11 mouse cellular contexts compared by ENCODE assay signal in genomic region chr3:85378703-85379395, GRCm38 (mm10).
DNase-seq lines count a peak whose midpoint lies in the region; ATAC-seq and TF ChIP-seq lines count a peak whose summit lies in the region.
"Had no signal": no experiment of that assay in that cellular context is flagged by ENCODE, and none has a peak within 500 bp of the region (broad histone marks: within the 10 kb centered on the region; RNA-seq: fewer than 3 reads in every experiment).

No protein-coding gene starts in this region.

- no peak for TF ChIP-seq POLR2A in cerebellum, adult 2 months (IDR thresholded peaks at IDR 0.05; ENCODE audit: borderline replicate concordance, insufficient read depth, low read length)

- H3K4me2 ChIP-seq in hindbrain, postnatal 0 days (ENCODE audit: low read depth, low read length), result no peak overlapping the region
- H3K4me2 ChIP-seq in hindbrain, embryonic 16.5 days (ENCODE audit: low read length), result no peak overlapping the region
- H3K4me2 ChIP-seq: liver, embryonic 13.5 days; neural tube, embryonic 12.5 days had no signal

- ATAC-seq in hindbrain, postnatal 0 days, result peak; percentile 38; the same call in 1 of the 2 replicates
- ATAC-seq in hindbrain, embryonic 16.5 days, result no peak

- peaks cover 3% of the 10 kb centered on the region; the same call in 1 of the 2 replicates for H3K9me3 ChIP-seq in hindbrain, postnatal 0 days (ENCODE audit: low read length)
- H3K9me3 ChIP-seq in hindbrain, embryonic 16.5 days (ENCODE audit: control insufficient read depth, low read length), result no peaks in the 10 kb centered on the region
- peaks cover 4% of the 10 kb centered on the region; the same call in 1 of the 2 replicates for H3K9me3 ChIP-seq in hindbrain, embryonic 10.5 days
- H3K9me3 ChIP-seq: liver, embryonic 13.5 days; neural tube, embryonic 12.5 days had no signal

- DNase-seq in hindbrain, postnatal 0 days (ENCODE audit: low spot score), result peak; percentile 27
- peak; percentile 42 for DNase-seq in cerebellum, adult 11 months
- DNase-seq in cerebellum, adult 2 months, result peak; percentile 52 to 57
- peak; percentile 51 to 70 for DNase-seq in frontal cortex, postnatal 36 days (ENCODE audit: low spot score in 2 of 2)
- no peak for DNase-seq in layer of hippocampus, adult 18-20 months (ENCODE audit: low spot score in 2 of 2)
- no peak for DNase-seq in hindbrain, embryonic 10.5 days (ENCODE audit: low spot score)
- DNase-seq: liver, embryonic 13.5 days; thymus, adult 2 months had no signal

- 50% methylated on average over 16 of the region's 16 CpGs for WGBS in hindbrain, postnatal 0 days
- 58% methylated on average over 16 of the region's 16 CpGs for WGBS in hindbrain, embryonic 16.5 days
- WGBS in cerebellum, adult 2 months, result 9% methylated on average over 16 of the region's 16 CpGs
- WGBS in hindbrain, embryonic 10.5 days, result 68% methylated on average over 16 of the region's 16 CpGs

- no peaks in the 10 kb centered on the region for H3K36me3 ChIP-seq in hindbrain, postnatal 0 days (ENCODE audit: insufficient read depth, low read length)
- H3K36me3 ChIP-seq in hindbrain, embryonic 16.5 days (ENCODE audit: control insufficient read depth, insufficient read depth, low read length), result no peaks in the 10 kb centered on the region
- no peaks in the 10 kb centered on the region for H3K36me3 ChIP-seq in hindbrain, embryonic 10.5 days
- H3K36me3 ChIP-seq: liver, embryonic 13.5 days; neural tube, embryonic 12.5 days had no signal

- TF ChIP-seq CTCF in hindbrain, postnatal 0 days (IDR thresholded peaks at IDR 0.05; ENCODE audit: low read depth), result no peak
- no peak for TF ChIP-seq CTCF in cerebellum, adult 2 months (IDR thresholded peaks at IDR 0.05; ENCODE audit: borderline replicate concordance, insufficient read depth, low read depth, low read length)

- peaks cover 8% of the 10 kb centered on the region; the same call in 1 of the 2 replicates for H3K4me1 ChIP-seq in hindbrain, postnatal 0 days (ENCODE audit: insufficient read depth, low read length)
- no peaks in the 10 kb centered on the region; the same call in 1 of the 2 replicates for H3K4me1 ChIP-seq in hindbrain, embryonic 16.5 days (ENCODE audit: control insufficient read depth, insufficient read depth, low read depth, low read length)
- H3K4me1 ChIP-seq in cerebellum, adult 2 months (ENCODE audit: control insufficient read depth, insufficient read depth, low read length), result peaks cover 22% of the 10 kb centered on the region
- peaks cover 6% of the 10 kb centered on the region for H3K4me1 ChIP-seq in hindbrain, embryonic 10.5 days (replicated peaks)
- H3K4me1 ChIP-seq: liver, embryonic 13.5 days; neural tube, embryonic 12.5 days had no signal

- H3K27ac ChIP-seq in hindbrain, postnatal 0 days, result peak overlapping the region; percentile 26; the same call in 1 of the 2 replicates
- H3K27ac ChIP-seq in hindbrain, embryonic 16.5 days (ENCODE audit: low read depth, low read length), result no peak overlapping the region
- H3K27ac ChIP-seq in cerebellum, adult 2 months (ENCODE audit: insufficient read depth, low read length), result peak overlapping the region; percentile 39
- no peak overlapping the region for H3K27ac ChIP-seq in hindbrain, embryonic 10.5 days
- H3K27ac ChIP-seq: liver, embryonic 13.5 days; macrophage; neural tube, embryonic 12.5 days had no signal

- no peaks in the 10 kb centered on the region for H3K27me3 ChIP-seq in hindbrain, postnatal 0 days (ENCODE audit: insufficient read depth, low read length)
- H3K27me3 ChIP-seq in hindbrain, embryonic 16.5 days (replicated peaks; ENCODE audit: control insufficient read depth, insufficient read depth, low read length), result no peaks in the 10 kb centered on the region
- no peaks in the 10 kb centered on the region for H3K27me3 ChIP-seq in cerebellum, adult 2 months (ENCODE audit: control insufficient read depth, insufficient read depth, low read length)
- H3K27me3 ChIP-seq in hindbrain, embryonic 10.5 days (ENCODE audit: insufficient read depth, poor library complexity, severe bottlenecking), result no peaks in the 10 kb centered on the region
- H3K27me3 ChIP-seq: liver, embryonic 13.5 days; neural tube, embryonic 12.5 days had no signal

- H3K4me3 ChIP-seq in hindbrain, postnatal 0 days (ENCODE audit: low read length), result no peak overlapping the region
- H3K4me3 ChIP-seq in hindbrain, embryonic 16.5 days (ENCODE audit: low read length), result no peak overlapping the region
- H3K4me3 ChIP-seq in cerebellum, adult 2 months (replicated peaks; ENCODE audit: insufficient read depth, low read depth, low read length), result no peak overlapping the region
- no peak overlapping the region for H3K4me3 ChIP-seq in hindbrain, embryonic 10.5 days
- H3K4me3 ChIP-seq: liver, embryonic 13.5 days; neural tube, embryonic 12.5 days had no signal

- H3K9ac ChIP-seq in hindbrain, postnatal 0 days (replicated peaks; ENCODE audit: low read length), result no peak overlapping the region
- no peak overlapping the region for H3K9ac ChIP-seq in hindbrain, embryonic 16.5 days (ENCODE audit: low read depth, low read length)
- H3K9ac ChIP-seq: liver, embryonic 13.5 days; neural tube, embryonic 12.5 days had no signal

Comparison
In these comparisons a context has a peak if more than half of its experiments do, and no peak if none do; other contexts are left out.
1. DNase-seq: peak in hindbrain, postnatal 0 days (single experiment), cerebellum, adult 11 months (single experiment), cerebellum, adult 2 months (2 of 2) and frontal cortex, postnatal 36 days (2 of 2); none in layer of hippocampus, adult 18-20 months (0 of 2) and hindbrain, embryonic 10.5 days (single experiment).
2. H3K27ac ChIP-seq: peak in hindbrain, postnatal 0 days (single experiment) and cerebellum, adult 2 months (single experiment); none in hindbrain, embryonic 16.5 days (single experiment) and hindbrain, embryonic 10.5 days (single experiment).